Mouse (Mus musculus) intestine, embryonic 16.5 days (tissue): Measurements from ENCODE around the gene Cyp2r1. TPM values are rescaled to one million over a fixed set of nuclear protein-coding genes. Genes with fewer than 3 reads are reported as not detected.
"Not testable (repeated sequence)": the region's sequence is repeated elsewhere in the genome, so short reads cannot be mapped to it uniquely, and the experiment has no call there.

Experiments
- ATAC-seq: fragments of 200-750 bp; cut with Nextera tagmentation; 2 replicates; pipeline ENCODE4 v1.8.0; 2017; ENCODE audit warnings: moderate TSS enrichment, moderate library complexity
- H3K27ac ChIP-seq: fragments of 300-500 bp; sonication (generic); 2 replicates; pipeline ENCODE4 v1.5.1; 2014; ENCODE audit warnings: mild to moderate bottlenecking, low read length
- H3K27me3 ChIP-seq: fragments of 300-500 bp; sonication (generic); replicated peaks from 2 replicates; pipeline ENCODE4 v1.6.1; 2014; ENCODE audit warnings: low read length, control low read depth, mixed read lengths; ENCODE audit not compliant: control insufficient read depth, insufficient read depth
- H3K36me3 ChIP-seq: fragments of 300-500 bp; sonication (generic); 2 replicates; pipeline ENCODE4 v1.6.1; 2014; ENCODE audit warnings: low read length, control low read depth; ENCODE audit not compliant: control insufficient read depth, insufficient read depth
- H3K4me1 ChIP-seq: fragments of 300-500 bp; sonication (generic); 2 replicates; pipeline ENCODE4 v1.6.1; 2014; ENCODE audit warnings: low read length, control low read depth, mixed read lengths; ENCODE audit not compliant: control insufficient read depth, insufficient read depth
- H3K4me2 ChIP-seq: fragments of 300-500 bp; sonication (generic); 2 replicates; pipeline ENCODE4 v1.6.1; 2014; ENCODE audit warnings: low read depth, low read length, control low read depth
- H3K4me3 ChIP-seq: fragments of 300-500 bp; sonication (generic); 2 replicates; pipeline ENCODE4 v1.5.1; 2014; ENCODE audit warnings: mild to moderate bottlenecking, low read length
- H3K9ac ChIP-seq: fragments of 300-500 bp; sonication (generic); 2 replicates; pipeline ENCODE4 v1.6.1; 2014; ENCODE audit warnings: low read depth, low read length
- H3K9me3 ChIP-seq: fragments of 300-500 bp; sonication (generic); 2 replicates; pipeline ENCODE4 v1.6.1; 2016; ENCODE audit warnings: low read length, control low read depth; ENCODE audit not compliant: control insufficient read depth
- WGBS: fragments of 180-500 bp; shearing (Covaris S2); extraction: QIAGEN DNeasy Blood & Tissue Kit; methylation state at CpG from one replicate; pipeline ENCODE4 v1.1.7; 2014; 5-methylcytosine and 5-hydroxymethylcytosine counted together
- polyA plus RNA-seq: library from polyadenylated mRNA; unstranded; fragments of >200 nt; fragmentation: Nextera tagmentation; extraction: Ambion mirVana; gene quantifications from 2 replicates; pipeline ENCODE4 v1.2.1, GENCODE M21; 2015

Gene Cyp2r1
- polyA plus RNA-seq = 1.6 and 2.0 TPM in 2 replicates

DNA sequence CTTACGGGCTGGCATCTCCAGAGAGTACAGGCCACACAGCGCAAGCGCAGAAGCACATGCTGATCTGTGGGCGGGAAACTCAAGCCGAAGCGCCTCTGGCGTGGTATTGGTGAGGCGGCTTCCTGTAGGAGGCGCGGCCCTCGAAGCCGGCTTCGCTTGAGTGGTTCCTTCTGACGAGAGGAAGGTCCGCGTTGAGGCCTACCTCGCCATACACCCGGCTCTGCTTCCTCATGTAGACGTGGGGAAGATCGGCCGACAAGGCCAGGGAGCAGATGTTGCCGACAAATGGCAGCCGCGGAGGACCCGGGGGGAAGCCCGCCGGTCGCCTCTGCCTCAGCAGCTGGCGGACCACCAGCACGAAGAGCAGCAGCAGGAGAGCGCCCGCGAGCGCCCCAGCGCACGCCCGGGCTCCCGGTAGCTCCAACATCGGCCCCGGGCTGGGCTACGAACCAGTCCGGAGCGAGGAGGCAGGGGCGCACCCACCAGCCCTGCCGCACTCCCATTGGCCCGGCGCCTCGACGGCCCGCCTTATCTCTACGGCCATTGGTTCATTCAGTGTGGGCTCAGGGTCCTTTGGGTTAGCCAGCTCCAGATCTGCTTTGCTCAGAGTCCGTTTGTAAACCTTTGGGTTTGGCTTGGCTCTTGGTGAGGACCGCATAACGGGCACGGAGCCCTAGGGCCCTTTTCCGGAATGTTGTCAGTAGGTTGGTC, at the start of gene Cyp2r1:
Gene Cyp2r1 (minus strand): TSS at position 442 of the 711 bp plus-strand sequence.
- Histone ChIP-seq H3K9me3 (no peaks in the 10 kb centered on the region), H3K4me1 (peaks cover 2% of the 10 kb centered on the region; the same call in 1 of the 2 replicates), H3K4me2 (peak within 1 kb of the TSS; percentile 84), H3K27ac (peak within 1 kb of the TSS; percentile 86), H3K36me3 (no peaks in the 10 kb centered on the region), H3K4me3 (peak within 1 kb of the TSS; percentile 62), H3K27me3 (no peaks in the 10 kb centered on the region), H3K9ac (peak within 1 kb of the TSS; percentile 75)
- ATAC-seq = peak; percentile 100
- 2% methylated on average over 56 of the region's 56 CpGs for WGBS

DNA sequence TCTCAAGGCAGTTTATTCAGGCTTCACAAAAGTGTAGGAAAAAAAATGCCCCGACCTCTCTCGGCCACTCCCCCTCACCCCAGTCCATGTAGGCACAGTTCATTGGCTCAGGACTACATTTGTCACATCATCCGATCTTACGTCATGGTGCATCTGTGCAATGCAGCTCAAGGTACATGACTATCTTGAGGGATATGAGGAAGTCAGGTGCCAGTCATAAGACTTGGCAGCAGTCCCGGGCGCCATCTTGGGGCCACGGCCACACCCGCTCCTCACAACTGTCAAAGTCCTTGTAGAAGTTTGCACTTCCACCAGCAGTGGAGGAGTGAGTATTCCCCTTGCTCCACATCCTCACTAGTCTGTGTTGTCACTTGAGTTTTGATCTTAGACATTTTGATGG, 31.6 kb upstream of the Cyp2r1 start:
- not testable (repeated sequence) for H3K4me1 ChIP-seq, H3K4me2 ChIP-seq, H3K9ac ChIP-seq, H3K9me3 ChIP-seq, H3K4me3 ChIP-seq, H3K27ac ChIP-seq, H3K36me3 ChIP-seq, ATAC-seq, H3K27me3 ChIP-seq
- 94% methylated on average over 8 of the region's 8 CpGs for WGBS

DNA sequence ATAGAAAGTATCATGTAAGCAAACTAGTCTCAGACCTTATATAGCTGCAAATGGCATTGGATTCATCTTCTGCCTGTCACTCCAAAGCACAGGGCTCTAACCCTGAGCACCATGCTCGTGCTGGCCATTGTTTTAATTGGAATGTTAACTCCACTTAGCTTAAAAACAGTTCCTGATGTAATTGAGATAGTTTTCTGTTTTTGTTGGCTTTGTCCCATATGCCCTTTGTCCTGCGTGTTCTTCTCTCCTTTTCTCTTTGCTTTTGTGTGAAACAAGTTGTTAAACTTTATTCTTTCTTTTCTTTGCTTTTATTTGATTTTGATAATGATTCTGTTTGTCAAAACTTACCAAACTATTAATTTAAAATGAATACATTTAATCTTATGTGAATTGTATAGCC, 19.7 kb upstream of the Cyp2r1 start:
- Histone ChIP-seq H3K4me3 (no peak overlapping the region), H3K27me3 (no peaks in the 10 kb centered on the region), H3K36me3 (no peaks in the 10 kb centered on the region), H3K4me2 (no peak overlapping the region), H3K9ac (no peak overlapping the region), H3K9me3 (no peaks in the 10 kb centered on the region), H3K27ac (no peak overlapping the region), H3K4me1 (no peaks in the 10 kb centered on the region)
- WGBS = 59% methylated on average over 2 of the region's 2 CpGs
- no peak for ATAC-seq

DNA sequence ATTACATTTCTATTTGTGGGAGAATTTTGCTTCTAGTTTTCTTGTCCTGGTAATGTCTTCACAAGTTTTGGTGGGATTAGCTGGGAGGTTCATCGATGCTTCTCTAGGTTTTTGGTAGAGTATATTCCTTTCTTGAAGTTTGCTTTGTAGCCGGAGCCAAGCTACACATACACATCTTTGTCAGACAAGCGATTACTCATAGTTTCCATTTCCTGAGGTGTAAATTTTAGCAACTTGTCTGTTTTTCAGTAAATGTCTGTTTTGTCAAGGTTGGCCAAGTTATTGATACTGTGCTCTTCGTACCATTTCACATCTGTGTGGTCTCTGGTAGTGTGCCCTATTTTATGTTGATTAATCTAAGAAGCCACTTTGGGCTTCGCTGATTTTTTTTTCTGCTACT, 18.4 kb upstream of the Cyp2r1 start:
- Histone ChIP-seq H3K4me3 (no peak overlapping the region), H3K4me2 (no peak overlapping the region), H3K27ac (no peak overlapping the region), H3K36me3 (no peaks in the 10 kb centered on the region), H3K4me1 (no peaks in the 10 kb centered on the region), H3K27me3 (no peaks in the 10 kb centered on the region), H3K9ac (no peak overlapping the region), H3K9me3 (no peaks in the 10 kb centered on the region)
- 80% methylated on average over 5 of the region's 5 CpGs for WGBS
- no peak for ATAC-seq

DNA sequence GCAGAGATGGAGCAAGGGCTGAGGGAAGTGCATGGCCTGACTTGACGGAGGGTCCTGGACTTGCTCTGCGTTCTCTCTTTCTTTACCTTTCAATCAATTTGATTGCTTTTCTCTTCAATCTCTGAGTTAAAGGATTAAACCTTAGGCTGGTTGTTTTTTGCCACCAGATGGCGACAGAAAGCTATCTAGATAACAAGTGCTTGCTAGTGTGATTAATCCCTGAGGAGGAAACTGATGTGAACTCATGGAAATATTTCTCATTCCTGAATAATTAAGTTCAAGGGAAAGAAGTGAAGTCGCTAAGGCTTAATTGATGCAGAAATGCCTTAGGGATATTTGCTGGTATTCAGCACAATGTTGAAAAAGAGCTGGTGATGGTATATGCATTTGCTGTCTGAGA, 17.7 kb upstream of the Cyp2r1 start:
- no peaks in the 10 kb centered on the region for H3K4me1 ChIP-seq
- no peaks in the 10 kb centered on the region for H3K36me3 ChIP-seq
- H3K9ac ChIP-seq = no peak overlapping the region
- no peak overlapping the region for H3K27ac ChIP-seq
- WGBS = 9% methylated on average over 4 of the region's 4 CpGs
- no peak for ATAC-seq
- H3K27me3 ChIP-seq = no peaks in the 10 kb centered on the region
- H3K4me3 ChIP-seq = no peak overlapping the region
- no peaks in the 10 kb centered on the region for H3K9me3 ChIP-seq
- no peak overlapping the region for H3K4me2 ChIP-seq

DNA sequence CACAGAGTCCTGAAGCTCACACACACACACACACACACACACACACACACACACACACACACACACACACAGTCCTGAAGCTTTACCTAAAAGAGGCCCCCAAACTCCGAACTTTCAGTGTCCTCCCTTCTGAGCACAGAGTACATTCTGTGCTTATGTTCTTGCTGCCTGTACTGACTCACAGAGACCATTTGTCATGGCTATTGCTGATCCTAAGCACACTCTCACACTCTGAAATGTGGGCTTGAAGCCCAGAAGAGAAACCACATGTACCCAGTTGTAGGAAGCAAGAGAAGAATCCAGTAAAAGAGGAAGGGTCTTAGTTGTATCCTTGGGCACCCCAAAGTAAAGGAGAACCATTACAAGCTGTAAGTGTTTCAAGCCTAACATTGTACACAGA, 14.9 kb upstream of the Cyp2r1 start:
- H3K36me3 ChIP-seq = no peaks in the 10 kb centered on the region
- no peaks in the 10 kb centered on the region for H3K4me1 ChIP-seq
- no peak overlapping the region for H3K9ac ChIP-seq
- no peak overlapping the region for H3K4me3 ChIP-seq
- 72% methylated on average over 1 of the region's 1 CpGs for WGBS
- H3K27me3 ChIP-seq = no peaks in the 10 kb centered on the region
- ATAC-seq = no peak
- no peak overlapping the region for H3K27ac ChIP-seq
- no peaks in the 10 kb centered on the region for H3K9me3 ChIP-seq
- no peak overlapping the region for H3K4me2 ChIP-seq

DNA sequence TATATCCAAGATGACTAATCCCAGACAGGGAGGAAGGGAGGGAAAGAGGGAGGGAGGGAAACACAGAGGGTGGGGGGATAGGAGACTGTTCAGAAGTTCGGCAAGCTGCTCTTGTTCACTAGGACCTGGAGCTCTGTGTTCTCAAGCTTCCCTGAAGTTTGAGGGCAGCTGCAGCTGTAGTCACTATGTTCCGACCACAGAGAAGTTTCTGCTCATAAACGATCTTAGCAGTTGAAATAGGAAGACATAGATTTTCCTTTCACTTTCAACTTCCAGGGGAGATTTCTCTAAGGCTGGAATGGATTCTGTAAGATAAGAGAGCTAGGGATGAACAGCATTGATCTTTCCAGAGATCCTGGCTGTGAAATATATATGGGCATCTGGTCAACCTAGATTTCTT, 14.2 kb upstream of the Cyp2r1 start:
- no peak overlapping the region for H3K4me2 ChIP-seq
- no peak overlapping the region for H3K27ac ChIP-seq
- no peak for ATAC-seq
- H3K36me3 ChIP-seq = no peaks in the 10 kb centered on the region
- no peak overlapping the region for H3K4me3 ChIP-seq
- H3K27me3 ChIP-seq = no peaks in the 10 kb centered on the region
- H3K9ac ChIP-seq = no peak overlapping the region
- WGBS = 62% methylated on average over 3 of the region's 3 CpGs
- H3K4me1 ChIP-seq = no peaks in the 10 kb centered on the region
- H3K9me3 ChIP-seq = no peaks in the 10 kb centered on the region

DNA sequence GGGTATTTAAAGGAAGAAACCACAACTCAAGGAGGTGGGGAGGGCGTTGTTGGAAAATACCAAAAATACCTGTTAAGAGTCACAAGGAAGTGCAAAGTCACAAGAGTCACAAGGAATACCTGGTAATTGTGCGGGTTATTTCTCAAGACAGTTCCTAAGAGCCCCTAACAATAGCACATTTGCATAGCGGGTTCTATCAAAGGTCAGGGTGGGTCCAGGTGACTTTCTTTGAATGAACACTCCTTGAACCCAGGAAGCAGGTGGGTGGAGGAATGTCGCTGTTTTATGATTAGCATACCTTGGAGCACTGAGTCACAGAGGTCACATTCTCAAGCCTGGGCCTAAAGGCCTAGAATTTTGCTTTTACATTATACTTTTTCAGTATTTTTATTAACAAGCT, 11.1 kb upstream of the Cyp2r1 start:
- H3K4me2 ChIP-seq, ATAC-seq, H3K27me3 ChIP-seq, H3K4me3 ChIP-seq, H3K36me3 ChIP-seq, H3K9ac ChIP-seq, H3K27ac ChIP-seq, H3K4me1 ChIP-seq, H3K9me3 ChIP-seq: not testable (repeated sequence)
- WGBS = 96% methylated on average over 4 of the region's 4 CpGs

DNA sequence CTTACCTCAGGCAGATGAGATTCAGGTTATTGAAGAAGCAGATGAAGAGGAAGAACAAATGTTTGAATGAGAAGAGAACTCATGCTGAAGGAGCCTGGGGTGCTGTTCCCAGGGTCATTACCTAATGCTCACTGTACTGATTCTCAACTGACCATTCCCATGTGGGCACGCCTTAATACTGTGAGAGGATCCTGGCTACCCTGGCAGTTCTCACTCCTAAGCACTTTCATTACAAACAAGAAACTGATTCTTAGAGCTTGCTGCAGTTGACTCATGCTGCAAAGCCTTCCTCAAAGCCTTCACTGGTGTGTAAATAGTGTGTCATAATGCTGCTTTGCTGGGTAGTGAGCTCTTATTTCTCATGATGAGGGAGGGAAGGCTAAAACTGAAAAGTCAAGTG, 26.6 kb downstream of the Cyp2r1 start:
- Histone ChIP-seq H3K27me3 (no peaks in the 10 kb centered on the region), H3K9me3 (no peaks in the 10 kb centered on the region), H3K36me3 (peaks cover 3% of the 10 kb centered on the region; the same call in 1 of the 2 replicates), H3K27ac (no peak overlapping the region), H3K9ac (no peak overlapping the region), H3K4me3 (no peak overlapping the region), H3K4me1 (no peaks in the 10 kb centered on the region), H3K4me2 (no peak overlapping the region)
- no peak for ATAC-seq
- 92% methylated on average over 1 of the region's 1 CpGs for WGBS

DNA sequence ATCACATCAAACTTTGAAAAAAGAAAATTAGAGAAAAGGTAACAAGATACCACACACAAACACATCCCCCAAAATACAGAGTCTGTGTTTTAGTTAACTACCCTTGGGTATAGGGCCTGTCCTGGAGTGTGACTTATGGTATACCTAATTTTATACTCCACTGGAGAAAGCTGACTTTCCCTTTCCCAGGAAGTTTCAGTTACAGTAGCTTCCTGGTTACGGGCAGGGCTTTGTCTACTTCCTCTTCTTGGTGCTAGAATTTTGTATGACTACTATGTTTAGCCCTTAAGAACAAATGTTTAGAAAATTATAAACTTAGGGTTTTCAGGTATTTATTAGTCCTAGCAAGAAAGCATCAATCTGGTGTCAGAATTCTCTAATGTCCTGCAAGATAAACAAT, 36.5 kb downstream of the Cyp2r1 start:
- ATAC-seq = no peak
- H3K9ac ChIP-seq = no peak overlapping the region
- H3K9me3 ChIP-seq = no peaks in the 10 kb centered on the region
- H3K27me3 ChIP-seq = no peaks in the 10 kb centered on the region
- no peaks in the 10 kb centered on the region for H3K4me1 ChIP-seq
- H3K36me3 ChIP-seq = no peaks in the 10 kb centered on the region
- WGBS = 79% methylated on average over 1 of the region's 1 CpGs
- no peak overlapping the region for H3K27ac ChIP-seq
- no peak overlapping the region for H3K4me2 ChIP-seq
- H3K4me3 ChIP-seq = no peak overlapping the region
